Mouse (Mus musculus) gonadal fat pad, adult 2 months (tissue): Measurements from ENCODE around the gene Ankdd1a. TPM values are rescaled to one million over a fixed set of nuclear protein-coding genes. Genes with fewer than 3 reads are reported as not detected.

Experiments used
- DNase-seq: peaks from one replicate; pipeline ENCODE4 v3.0.0-alpha.2; 2012; ENCODE audit warnings: low read depth
- polyA plus RNA-seq: library from polyadenylated mRNA; depleted of rRNA; stranded (reverse); fragments of >200 nt; gene quantifications from 2 replicates; pipeline ENCODE4 v1.2.3, GENCODE M21; 2012; rRNA removed

The Ankdd1a gene
- polyA plus RNA-seq, 1 experiment: 0.70 TPM

GRCm38 (mm10) chr9:65508449-65508848, 11.5 kb downstream of the Ankdd1a start:
- no peak for DNase-seq

- DNase-seq: no peak
These were observed 17.1 kb downstream of the Ankdd1a start for GRCm38 (mm10) chr9:65502721-65503505.

- no peak for DNase-seq
These were observed 17.8 kb downstream of the Ankdd1a start for GRCm38 (mm10) chr9:65502146-65502545.

GRCm38 (mm10) chr9:65492851-65493250, 27.1 kb downstream of the Ankdd1a start:
- peak; percentile 95 for DNase-seq

GRCm38 (mm10) chr9:65492351-65492750, 27.6 kb downstream of the Ankdd1a start:
- DNase-seq: peak; percentile 79

- peak; percentile 92 for DNase-seq
These were observed 28.5 kb downstream of the Ankdd1a start for GRCm38 (mm10) chr9:65491476-65491875.

GRCm38 (mm10) chr9:65480071-65480470, 39.9 kb downstream of the Ankdd1a start:
- DNase-seq: no peak

- DNase-seq: no peak
These were observed 40.8 kb downstream of the Ankdd1a start for GRCm38 (mm10) chr9:65479158-65479557.

GRCm38 (mm10) chr9:65472769-65473168, 47.2 kb downstream of the Ankdd1a start:
- DNase-seq: no peak

- no peak for DNase-seq
These were observed 52.3 kb downstream of the Ankdd1a start for GRCm38 (mm10) chr9:65467686-65468085.

- no peak for DNase-seq
These were observed 54.8 kb downstream of the Ankdd1a start for GRCm38 (mm10) chr9:65465241-65465640.

- DNase-seq: no peak
These were observed 55.8 kb downstream of the Ankdd1a start for GRCm38 (mm10) chr9:65464161-65464560.

- DNase-seq: no peak
These were observed 57.4 kb downstream of the Ankdd1a start for GRCm38 (mm10) chr9:65462544-65462943.

GRCm38 (mm10) chr9:65460732-65461442, 59.1 kb downstream of the Ankdd1a start, which contains the start of gene Spg21:
Spg21 (plus strand) TSS chr9:65460947.
- no peak for DNase-seq

GRCm38 (mm10) chr9:65460198-65460597, 59.8 kb downstream of the Ankdd1a start:
- DNase-seq: no peak

- DNase-seq: no peak
These were observed 61.0 kb downstream of the Ankdd1a start for GRCm38 (mm10) chr9:65458975-65459374.

- no peak for DNase-seq
These were observed 72.0 kb downstream of the Ankdd1a start for GRCm38 (mm10) chr9:65447951-65448350.

GRCm38 (mm10) chr9:65444692-65445091, 75.3 kb downstream of the Ankdd1a start:
- DNase-seq: no peak

Other genes starting within 250 kb of the Ankdd1a start
- gene Clpx, start 225.9 kb downstream of the Ankdd1a start, polyA plus RNA-seq: 11.5 and 11.6 TPM in 2 replicates
- gene Pdcd7, start 174.1 kb downstream of the Ankdd1a start, polyA plus RNA-seq: 6.5 and 9.1 TPM in 2 replicates
- 0.15 and 0.20 TPM in 2 replicates for gene Ubap1l, start 159.2 kb downstream of the Ankdd1a start, polyA plus RNA-seq
- gene Kbtbd13, start 128.5 kb downstream of the Ankdd1a start, polyA plus RNA-seq: 0.79 and 0.99 TPM in 2 replicates
- gene Rasl12, start 121.7 kb downstream of the Ankdd1a start, polyA plus RNA-seq: 35.6 and 36.9 TPM in 2 replicates
- not detected in 2 replicates for gene Slc51b, start 97.2 kb downstream of the Ankdd1a start, polyA plus RNA-seq
- 9.3 and 11.4 TPM in 2 replicates for gene Mtfmt, start 84.4 kb downstream of the Ankdd1a start, polyA plus RNA-seq
- gene Spg21, start 59.2 kb downstream of the Ankdd1a start, polyA plus RNA-seq: 38.1 and 41.5 TPM in 2 replicates
- gene Plekho2, start 59.8 kb upstream of the Ankdd1a start, polyA plus RNA-seq: 22.4 and 23.6 TPM in 2 replicates
- 0.19 and 0.32 TPM in 2 replicates for gene Pif1, start 67.0 kb upstream of the Ankdd1a start, polyA plus RNA-seq
- gene Rbpms2, start 109.5 kb upstream of the Ankdd1a start, polyA plus RNA-seq: 35.9 and 48.5 TPM in 2 replicates
- gene Oaz2, start 147.8 kb upstream of the Ankdd1a start, polyA plus RNA-seq: 97.5 and 99.6 TPM in 2 replicates